Mouse (Mus musculus): ENCODE results near the gene Flt3l. TPM values are rescaled to one million over a fixed set of nuclear protein-coding genes. Genes with fewer than 3 reads are reported as not detected.

Flt3l gene
- polyA plus RNA-seq, 1 experiment from 2014 or later, result 1.4 TPM

- DNase-seq (no peak), ATAC-seq (ENCODE audit: low FRiP score, low TSS enrichment) (no peak)
- no peaks in the 10 kb centered on the region for H3K4me1 ChIP-seq (ENCODE audit: control insufficient read depth, insufficient read depth, low read length)
- no peak overlapping the region for H3K9ac ChIP-seq (replicated peaks; ENCODE audit: low read length)
- no peaks in the 10 kb centered on the region for H3K27me3 ChIP-seq (ENCODE audit: control insufficient read depth, insufficient read depth, low read length)
- H3K4me2 ChIP-seq (ENCODE audit: low read length), result no peak overlapping the region
- H3K36me3 ChIP-seq (ENCODE audit: control insufficient read depth, insufficient read depth, low read length), result no peaks in the 10 kb centered on the region
- WGBS, result 52% methylated on average over 5 of the region's 5 CpGs
- H3K27ac ChIP-seq (replicated peaks; ENCODE audit: low read depth, low read length), result no peak overlapping the region
- no peak overlapping the region for H3K4me3 ChIP-seq (replicated peaks; ENCODE audit: low read depth, low read length)
- no peaks in the 10 kb centered on the region for H3K9me3 ChIP-seq (ENCODE audit: control insufficient read depth, low read length)
These were observed 29.1 kb downstream of the Flt3l start for GRCm38 (mm10) chr7:45107052-45107645.

GRCm38 (mm10) chr7:45106441-45106840, 29.8 kb downstream of the Flt3l start:
- H3K9ac ChIP-seq (replicated peaks; ENCODE audit: low read length), result no peak overlapping the region
- no peaks in the 10 kb centered on the region for H3K4me1 ChIP-seq (ENCODE audit: control insufficient read depth, insufficient read depth, low read length)
- WGBS, result 13% methylated on average over 6 of the region's 6 CpGs
- ATAC-seq (ENCODE audit: low FRiP score, low TSS enrichment) (no peak), DNase-seq (no peak)
- H3K4me3 ChIP-seq (replicated peaks; ENCODE audit: low read depth, low read length), result no peak overlapping the region
- H3K36me3 ChIP-seq (ENCODE audit: control insufficient read depth, insufficient read depth, low read length), result no peaks in the 10 kb centered on the region
- no peak overlapping the region for H3K4me2 ChIP-seq (ENCODE audit: low read length)
- H3K9me3 ChIP-seq (ENCODE audit: control insufficient read depth, low read length), result no peaks in the 10 kb centered on the region
- H3K27ac ChIP-seq (replicated peaks; ENCODE audit: low read depth, low read length), result no peak overlapping the region
- no peaks in the 10 kb centered on the region for H3K27me3 ChIP-seq (ENCODE audit: control insufficient read depth, insufficient read depth, low read length)

GRCm38 (mm10) chr7:45105491-45105890, 30.7 kb downstream of the Flt3l start:
- Histone ChIP-seq H3K4me3 (replicated peaks; ENCODE audit: low read depth, low read length) (no peak overlapping the region), H3K4me2 (ENCODE audit: low read length) (no peak overlapping the region), H3K4me1 (ENCODE audit: control insufficient read depth, insufficient read depth, low read length) (no peaks in the 10 kb centered on the region), H3K27me3 (ENCODE audit: control insufficient read depth, insufficient read depth, low read length) (no peaks in the 10 kb centered on the region), H3K9ac (replicated peaks; ENCODE audit: low read length) (no peak overlapping the region), H3K27ac (replicated peaks; ENCODE audit: low read depth, low read length) (no peak overlapping the region), H3K36me3 (ENCODE audit: control insufficient read depth, insufficient read depth, low read length) (no peaks in the 10 kb centered on the region), H3K9me3 (ENCODE audit: control insufficient read depth, low read length) (no peaks in the 10 kb centered on the region)
- DNase-seq (no peak), ATAC-seq (ENCODE audit: low FRiP score, low TSS enrichment) (no peak)
- 83% methylated on average over 8 of the region's 8 CpGs for WGBS

- ATAC-seq (ENCODE audit: low FRiP score, low TSS enrichment) (no peak), DNase-seq (no peak)
- Histone ChIP-seq H3K4me3 (replicated peaks; ENCODE audit: low read depth, low read length) (no peak overlapping the region), H3K27me3 (ENCODE audit: control insufficient read depth, insufficient read depth, low read length) (no peaks in the 10 kb centered on the region), H3K9ac (replicated peaks; ENCODE audit: low read length) (no peak overlapping the region), H3K27ac (replicated peaks; ENCODE audit: low read depth, low read length) (no peak overlapping the region), H3K9me3 (ENCODE audit: control insufficient read depth, low read length) (no peaks in the 10 kb centered on the region), H3K36me3 (ENCODE audit: control insufficient read depth, insufficient read depth, low read length) (no peaks in the 10 kb centered on the region), H3K4me2 (ENCODE audit: low read length) (no peak overlapping the region), H3K4me1 (ENCODE audit: control insufficient read depth, insufficient read depth, low read length) (no peaks in the 10 kb centered on the region)
- 80% methylated on average over 5 of the region's 5 CpGs for WGBS
These were observed 31.3 kb downstream of the Flt3l start for GRCm38 (mm10) chr7:45104941-45105340.

GRCm38 (mm10) chr7:45103652-45104180, 32.5 kb downstream of the Flt3l start, which contains the start of gene Fcgrt:
TSS of gene Fcgrt (minus strand) at chr7:45103851.
- ATAC-seq (ENCODE audit: low FRiP score, low TSS enrichment) (no peak), DNase-seq (no peak)
- Histone ChIP-seq H3K36me3 (ENCODE audit: control insufficient read depth, insufficient read depth, low read length) (no peaks in the 10 kb centered on the region), H3K27ac (replicated peaks; ENCODE audit: low read depth, low read length) (no peak within 1 kb of the TSS), H3K4me3 (replicated peaks; ENCODE audit: low read depth, low read length) (no peak within 1 kb of the TSS), H3K27me3 (ENCODE audit: control insufficient read depth, insufficient read depth, low read length) (no peaks in the 10 kb centered on the region), H3K9me3 (ENCODE audit: control insufficient read depth, low read length) (no peaks in the 10 kb centered on the region), H3K4me1 (ENCODE audit: control insufficient read depth, insufficient read depth, low read length) (no peaks in the 10 kb centered on the region), H3K9ac (replicated peaks; ENCODE audit: low read length) (no peak within 1 kb of the TSS), H3K4me2 (ENCODE audit: low read length) (no peak within 1 kb of the TSS)
- 79% methylated on average over 7 of the region's 7 CpGs for WGBS

GRCm38 (mm10) chr7:45102940-45103585, 33.2 kb downstream of the Flt3l start:
- H3K4me3 ChIP-seq (replicated peaks; ENCODE audit: low read depth, low read length), result no peak overlapping the region
- no peaks in the 10 kb centered on the region for H3K27me3 ChIP-seq (ENCODE audit: control insufficient read depth, insufficient read depth, low read length)
- no peaks in the 10 kb centered on the region for H3K36me3 ChIP-seq (ENCODE audit: control insufficient read depth, insufficient read depth, low read length)
- H3K9me3 ChIP-seq (ENCODE audit: control insufficient read depth, low read length), result no peaks in the 10 kb centered on the region
- no peak overlapping the region for H3K9ac ChIP-seq (replicated peaks; ENCODE audit: low read length)
- WGBS, result 89% methylated on average over 9 of the region's 9 CpGs
- H3K4me2 ChIP-seq (ENCODE audit: low read length), result no peak overlapping the region
- DNase-seq (no peak), ATAC-seq (ENCODE audit: low FRiP score, low TSS enrichment) (no peak)
- no peak overlapping the region for H3K27ac ChIP-seq (replicated peaks; ENCODE audit: low read depth, low read length)
- no peaks in the 10 kb centered on the region for H3K4me1 ChIP-seq (ENCODE audit: control insufficient read depth, insufficient read depth, low read length)

GRCm38 (mm10) chr7:45102441-45102840, 33.8 kb downstream of the Flt3l start:
- Histone ChIP-seq H3K36me3 (ENCODE audit: control insufficient read depth, insufficient read depth, low read length) (no peaks in the 10 kb centered on the region), H3K9me3 (ENCODE audit: control insufficient read depth, low read length) (no peaks in the 10 kb centered on the region), H3K4me1 (ENCODE audit: control insufficient read depth, insufficient read depth, low read length) (no peaks in the 10 kb centered on the region), H3K27me3 (ENCODE audit: control insufficient read depth, insufficient read depth, low read length) (no peaks in the 10 kb centered on the region), H3K4me2 (ENCODE audit: low read length) (no peak overlapping the region), H3K4me3 (replicated peaks; ENCODE audit: low read depth, low read length) (no peak overlapping the region), H3K27ac (replicated peaks; ENCODE audit: low read depth, low read length) (no peak overlapping the region), H3K9ac (replicated peaks; ENCODE audit: low read length) (no peak overlapping the region)
- DNase-seq (no peak), ATAC-seq (ENCODE audit: low FRiP score, low TSS enrichment) (no peak)
- WGBS, result 89% methylated on average over 11 of the region's 11 CpGs

GRCm38 (mm10) chr7:45100046-45100445, 36.2 kb downstream of the Flt3l start:
- no peak for ATAC-seq (ENCODE audit: low FRiP score, low TSS enrichment)
- Histone ChIP-seq H3K9ac (replicated peaks; ENCODE audit: low read length) (no peak overlapping the region), H3K27ac (replicated peaks; ENCODE audit: low read depth, low read length) (no peak overlapping the region), H3K4me3 (replicated peaks; ENCODE audit: low read depth, low read length) (no peak overlapping the region), H3K4me2 (ENCODE audit: low read length) (no peak overlapping the region), H3K27me3 (ENCODE audit: control insufficient read depth, insufficient read depth, low read length) (no peaks in the 10 kb centered on the region), H3K36me3 (ENCODE audit: control insufficient read depth, insufficient read depth, low read length) (no peaks in the 10 kb centered on the region), H3K4me1 (ENCODE audit: control insufficient read depth, insufficient read depth, low read length) (no peaks in the 10 kb centered on the region), H3K9me3 (ENCODE audit: control insufficient read depth, low read length) (no peaks in the 10 kb centered on the region)
- no peak for DNase-seq
- 90% methylated on average over 6 of the region's 6 CpGs for WGBS
